Mouse (Mus musculus) urinary bladder, postnatal 4 days (tissue): ENCODE results near the gene Gm38392.

ENCODE experiments used
- DNase-seq, 2 experiments: peaks; one replicate each; pipeline ENCODE4 v3.0.0; 2021 to 2022; ENCODE audit warnings: low spot score in 2 of 2

The Gm38392 gene

GRCm38 (mm10) chr3:88235616-88236015, 51.4 kb downstream of the Gm38392 start:
- no peak for DNase-seq

DNA sequence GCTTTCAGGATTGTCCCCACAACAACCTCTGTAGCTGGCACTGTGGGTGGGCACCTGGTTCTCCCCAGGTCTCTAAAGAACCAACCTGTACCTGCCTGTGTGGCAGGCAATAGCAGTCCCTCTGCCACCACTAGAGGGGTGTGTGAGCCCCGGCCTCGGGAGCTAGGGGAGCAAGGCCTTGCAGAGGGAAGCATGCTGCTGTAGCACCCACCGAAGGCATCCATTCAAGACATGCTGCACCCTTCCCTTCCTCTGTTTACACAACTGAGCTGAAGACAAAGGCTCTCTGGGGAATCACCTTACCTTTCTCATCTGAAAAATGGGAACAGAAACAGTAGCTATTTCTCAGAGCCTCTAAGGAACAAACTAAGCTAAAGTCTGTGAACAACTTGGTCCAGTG, 51.8 kb downstream of the Gm38392 start:
- DNase-seq: no peak

- DNase-seq: no peak
Measured at GRCm38 (mm10) chr3:88234041-88234440, 53.0 kb downstream of the Gm38392 start.

DNA sequence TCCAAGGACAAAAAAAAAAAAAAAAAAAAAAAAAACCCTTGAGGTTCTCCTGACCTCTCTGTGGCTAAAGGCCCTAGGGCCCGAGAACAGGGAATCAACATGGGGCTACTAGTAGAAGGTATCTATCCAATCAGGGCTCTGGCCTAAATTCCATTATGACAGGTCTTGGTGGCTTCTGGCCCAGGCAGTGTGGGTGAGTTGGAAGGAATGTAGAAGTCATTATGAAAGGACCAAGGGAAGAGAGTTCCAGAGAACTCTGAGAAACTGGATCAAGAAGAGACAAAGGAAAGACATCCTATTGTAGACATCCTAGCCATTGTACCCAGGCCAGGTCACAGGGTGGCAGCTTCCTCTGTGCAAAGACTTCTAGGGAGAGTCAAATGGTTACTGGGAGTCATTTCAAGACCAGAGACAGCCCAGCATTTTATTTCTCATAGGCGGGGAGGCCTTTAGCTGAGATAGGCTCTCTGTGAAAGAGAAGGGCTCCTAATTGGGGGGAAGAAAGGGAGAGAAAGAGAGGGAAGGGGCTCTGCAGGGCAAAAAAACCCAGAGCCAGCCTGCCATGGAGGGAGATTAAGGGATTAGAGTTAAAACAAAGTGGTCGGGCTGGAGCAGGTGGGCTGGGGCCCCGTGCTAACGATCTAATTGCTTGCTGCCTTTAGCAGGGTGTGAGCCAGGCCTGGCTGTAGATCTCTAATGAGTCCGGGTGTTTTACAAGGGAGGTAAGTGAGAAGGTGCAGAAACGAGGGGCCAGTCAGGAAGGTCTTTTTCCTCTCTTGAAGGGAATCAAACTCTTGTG, 54.0 kb downstream of the Gm38392 start:
- DNase-seq: no peak

GRCm38 (mm10) chr3:88232301-88232702, 54.7 kb downstream of the Gm38392 start:
- DNase-seq: no peak

DNA sequence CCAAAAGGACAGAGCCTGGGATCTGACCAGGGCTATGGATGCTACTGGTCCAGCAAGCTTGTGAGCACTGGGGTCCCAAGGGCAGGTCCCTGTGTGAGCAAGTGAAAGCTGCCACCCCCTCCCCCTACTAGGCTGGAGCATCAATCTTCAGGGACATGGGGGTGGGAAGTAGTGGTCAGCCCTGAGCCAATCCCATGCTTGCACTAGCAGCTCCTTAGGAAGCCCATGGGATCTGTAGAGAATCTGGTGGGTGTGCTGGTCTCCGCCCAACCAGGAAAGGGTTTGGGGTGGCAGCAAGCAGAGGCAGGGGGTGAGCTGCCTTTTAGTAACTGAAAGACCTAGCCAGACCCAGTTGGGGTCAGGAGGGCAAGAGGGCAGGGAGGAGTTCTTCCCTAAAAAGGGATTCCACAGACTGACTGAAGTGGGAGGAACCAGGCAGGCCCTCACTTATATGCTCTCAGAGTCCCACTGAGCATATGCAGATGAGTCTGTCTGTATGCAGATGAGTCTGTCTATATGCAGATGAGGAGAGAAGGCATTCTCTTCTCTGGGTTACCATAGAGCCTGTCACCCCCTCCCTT, 55.9 kb downstream of the Gm38392 start:
- DNase-seq: no peak

- DNase-seq: no peak
Measured at GRCm38 (mm10) chr3:88230262-88231047, 56.6 kb downstream of the Gm38392 start.

DNA sequence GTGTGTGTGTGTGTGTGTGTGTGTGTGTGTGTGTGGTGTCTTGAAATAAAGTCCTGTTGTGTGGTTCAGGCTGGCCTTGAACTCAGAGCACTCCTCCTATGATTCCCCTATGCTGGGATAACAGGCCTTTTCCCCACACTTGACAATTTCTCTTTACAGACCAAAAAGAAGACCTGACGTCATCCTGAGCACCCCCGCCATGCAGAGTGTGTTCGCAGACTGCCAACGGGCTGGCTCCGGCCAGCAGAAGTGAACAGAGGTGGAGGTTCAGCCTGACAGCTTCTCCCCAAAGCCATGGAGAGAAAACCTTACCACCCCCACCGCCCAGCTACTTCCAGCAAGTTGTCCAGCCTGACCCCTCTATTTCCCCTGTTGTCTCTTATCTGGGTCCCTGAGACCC, 57.5 kb downstream of the Gm38392 start:
- no peak for DNase-seq

DNA sequence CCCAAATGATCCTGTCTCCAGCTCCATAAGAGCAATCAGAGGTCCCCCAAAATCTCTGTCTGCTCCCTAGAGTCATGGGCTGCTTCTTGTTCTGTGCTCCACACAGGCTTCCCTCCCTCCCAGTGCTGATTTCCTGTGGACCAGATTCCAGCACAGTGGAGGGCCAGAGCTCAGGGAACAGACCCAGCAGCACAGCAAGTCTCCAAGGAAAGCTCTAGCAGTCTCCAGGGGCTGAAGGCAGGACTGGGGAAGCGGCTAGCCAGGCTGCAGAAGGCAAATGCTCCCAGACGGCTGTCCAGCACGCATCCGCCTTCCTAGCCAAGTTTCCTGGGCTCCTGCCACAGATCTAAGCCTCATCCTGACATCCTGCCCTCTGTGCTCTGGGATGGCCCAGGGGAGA, 58.1 kb downstream of the Gm38392 start:
- no peak for DNase-seq

- no peak for DNase-seq
Measured at GRCm38 (mm10) chr3:88227976-88228375, 59.0 kb downstream of the Gm38392 start.

DNA sequence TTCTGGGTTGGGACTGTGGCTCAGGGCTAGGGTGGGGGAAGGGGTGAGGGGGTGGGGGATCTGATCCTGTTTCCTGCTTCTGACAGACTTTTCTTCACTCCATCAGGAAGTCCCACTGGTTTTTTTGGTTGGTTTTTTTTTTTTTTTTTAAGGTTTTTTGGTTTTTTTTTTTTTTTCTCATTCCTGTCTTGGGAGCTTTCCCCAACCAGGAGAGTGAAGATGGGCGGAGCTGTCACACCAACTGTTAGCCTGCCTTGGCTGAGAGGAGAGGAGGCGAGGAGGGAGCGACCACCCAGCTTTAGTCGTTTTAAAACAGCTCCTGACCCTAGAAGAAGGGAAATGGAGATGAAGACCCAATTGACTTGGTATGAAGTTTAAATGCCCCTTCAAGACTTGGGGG, 59.8 kb downstream of the Gm38392 start:
- DNase-seq: no peak

DNA sequence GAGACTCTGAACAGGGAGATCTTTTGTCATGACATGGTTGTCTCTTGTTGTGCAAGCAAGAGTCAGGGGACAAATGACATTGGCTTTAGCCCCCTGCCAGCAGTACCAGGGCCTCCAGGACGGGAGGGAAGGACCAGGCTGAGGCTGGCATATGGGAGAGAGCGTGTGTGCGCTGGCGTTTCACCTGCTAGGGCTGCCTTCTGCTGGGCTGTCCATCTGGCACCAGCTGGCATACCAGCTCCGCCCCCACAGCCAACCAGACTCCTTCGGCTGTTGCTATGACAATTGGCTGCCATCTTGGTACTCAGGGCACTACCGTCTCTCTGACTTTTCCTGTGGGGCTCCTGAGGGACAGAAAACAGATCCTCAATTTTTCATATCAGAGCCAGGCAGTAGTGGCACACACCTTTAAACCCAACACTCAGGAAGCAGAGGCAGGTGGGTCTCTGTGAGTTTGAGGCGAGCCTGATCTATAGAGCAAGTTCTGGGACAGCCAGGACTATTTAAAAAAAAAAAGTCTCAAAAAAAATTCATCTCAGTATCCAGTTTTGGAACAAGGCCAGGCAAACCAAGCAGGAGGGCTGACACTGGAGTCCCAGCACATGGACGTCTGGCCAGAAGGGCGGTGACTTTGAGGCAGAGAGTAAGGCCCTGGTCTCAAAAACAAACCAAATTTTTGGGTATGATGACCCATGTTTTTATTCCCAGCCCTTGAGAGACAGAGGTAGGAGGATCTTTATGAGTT, 60.7 kb downstream of the Gm38392 start:
- no peak for DNase-seq

DNA sequence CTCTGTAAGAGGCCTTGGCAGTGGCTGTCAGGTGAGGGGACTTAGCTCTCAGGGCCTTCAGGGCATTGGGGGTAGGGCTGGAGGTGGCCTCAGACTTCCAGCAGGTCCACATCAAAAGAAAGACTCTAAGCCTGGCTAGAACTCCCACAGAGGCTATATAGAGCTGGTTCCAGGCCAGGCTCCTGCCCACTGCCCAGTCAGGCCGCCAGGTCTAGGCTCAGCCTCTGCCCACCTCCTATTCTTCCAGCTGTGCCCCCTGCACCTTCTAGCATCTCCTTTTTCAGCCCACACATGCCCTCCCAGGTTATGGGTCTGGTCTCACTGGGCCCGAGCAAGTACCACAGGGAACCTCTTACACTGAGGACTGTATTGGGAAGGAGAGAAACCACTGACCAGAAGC, 62.1 kb downstream of the Gm38392 start:
- no peak for DNase-seq

DNA sequence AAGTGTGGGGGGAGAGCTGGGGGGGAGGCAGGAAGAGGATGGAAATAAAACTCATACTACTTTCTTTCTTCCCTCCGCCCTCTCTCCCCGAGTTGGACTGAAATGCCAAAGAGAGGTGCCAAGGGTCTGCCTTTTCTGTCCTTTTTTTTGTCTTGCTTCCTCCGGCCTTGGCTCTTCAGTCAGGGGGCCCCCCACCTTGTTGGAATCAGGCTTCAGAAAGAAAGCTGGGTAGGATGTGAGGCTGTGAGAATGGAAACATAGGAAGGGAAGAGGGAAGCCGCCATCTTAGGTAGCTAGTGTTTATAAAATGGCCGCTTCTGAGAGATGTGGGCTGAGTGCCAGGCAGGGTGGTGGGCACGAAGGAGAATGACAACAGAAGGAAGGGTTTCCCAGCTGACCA, 64.6 kb downstream of the Gm38392 start:
- no peak for DNase-seq

DNA sequence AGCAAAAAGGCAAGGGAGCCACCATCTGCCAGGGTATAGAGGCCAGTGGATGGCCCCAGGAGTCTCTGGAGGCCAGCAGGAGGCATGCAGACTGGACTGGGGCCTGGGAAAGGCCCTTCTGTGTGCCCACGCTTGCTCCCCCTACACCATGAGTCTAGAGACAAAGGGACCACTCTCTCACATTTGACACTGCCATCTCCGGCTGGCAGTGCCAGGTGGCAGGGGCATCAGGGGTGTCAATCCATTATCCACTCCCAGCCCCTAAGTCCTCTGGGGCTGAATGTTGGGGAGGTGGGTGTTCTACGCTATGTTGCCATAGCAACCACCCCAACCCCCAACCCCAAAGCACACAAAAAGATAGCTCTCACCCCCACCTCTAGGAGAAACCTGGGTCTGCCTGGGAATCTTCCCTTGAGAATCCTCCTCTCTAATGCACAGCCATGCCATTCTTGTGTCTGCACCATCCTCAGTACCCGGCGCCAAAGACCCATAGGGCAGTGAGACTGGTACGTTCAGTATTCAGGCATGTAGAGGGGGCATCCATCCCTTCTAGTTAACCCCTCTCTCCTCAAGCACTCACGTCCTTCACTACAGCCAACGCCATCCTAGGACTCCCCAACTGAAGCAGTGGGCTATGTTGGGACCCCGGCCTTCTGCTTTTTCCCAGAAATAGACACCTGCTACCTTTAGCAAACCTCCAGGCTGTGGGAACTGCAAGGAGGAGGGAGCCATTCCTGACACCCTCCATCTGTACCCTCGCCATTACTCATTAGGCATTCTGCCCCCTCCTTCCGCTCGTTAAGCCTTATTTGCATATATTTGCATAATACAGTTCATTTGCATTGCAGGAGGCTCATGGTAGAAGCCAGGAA, 65.3 kb downstream of the Gm38392 start:
- no peak for DNase-seq

- peak; percentile 62 to 80 for DNase-seq
Measured at GRCm38 (mm10) chr3:88220842-88221241, 66.2 kb downstream of the Gm38392 start.

- DNase-seq: no peak
Measured at GRCm38 (mm10) chr3:88219940-88220339, 67.1 kb downstream of the Gm38392 start.

- DNase-seq: no peak
Measured at GRCm38 (mm10) chr3:88217679-88218078, 69.3 kb downstream of the Gm38392 start.

DNA sequence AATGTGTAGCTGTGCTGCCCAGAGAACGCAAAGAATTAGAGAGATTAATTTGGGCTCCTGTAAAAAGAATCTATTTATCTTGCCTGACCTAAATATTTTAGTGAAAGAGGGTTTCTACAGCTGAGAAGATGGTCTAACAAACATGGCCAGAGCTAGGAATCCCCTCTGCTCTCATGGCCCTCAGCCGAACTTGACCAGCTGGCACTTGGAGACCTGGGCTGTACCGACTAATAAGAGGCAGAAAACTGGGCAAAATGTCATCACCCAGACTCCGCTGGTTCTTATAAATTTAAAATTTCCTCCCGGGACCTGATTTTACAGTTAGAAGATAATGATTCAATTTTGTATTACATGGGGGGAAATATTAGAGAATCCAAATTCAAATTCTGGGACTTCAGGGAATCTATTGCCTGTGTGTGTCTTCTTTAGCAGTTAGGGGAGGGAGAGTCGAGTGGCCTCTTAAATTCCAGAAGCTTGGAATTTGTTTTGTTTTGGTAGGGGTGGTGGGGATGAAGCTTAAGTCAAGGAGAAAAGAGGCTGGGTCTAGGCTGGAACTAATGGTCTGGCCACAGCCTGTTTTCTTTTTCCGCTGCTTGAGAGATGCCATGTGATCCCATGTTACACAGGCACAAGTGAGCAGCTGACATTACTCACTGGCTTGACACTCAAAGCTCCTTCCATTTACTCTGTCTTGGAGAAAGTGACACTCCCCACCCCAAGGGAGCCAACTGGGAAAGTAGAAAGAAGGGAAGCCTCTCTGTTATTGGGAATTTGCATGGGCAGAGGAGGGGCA, 70.3 kb downstream of the Gm38392 start:
- no peak for DNase-seq

DNA sequence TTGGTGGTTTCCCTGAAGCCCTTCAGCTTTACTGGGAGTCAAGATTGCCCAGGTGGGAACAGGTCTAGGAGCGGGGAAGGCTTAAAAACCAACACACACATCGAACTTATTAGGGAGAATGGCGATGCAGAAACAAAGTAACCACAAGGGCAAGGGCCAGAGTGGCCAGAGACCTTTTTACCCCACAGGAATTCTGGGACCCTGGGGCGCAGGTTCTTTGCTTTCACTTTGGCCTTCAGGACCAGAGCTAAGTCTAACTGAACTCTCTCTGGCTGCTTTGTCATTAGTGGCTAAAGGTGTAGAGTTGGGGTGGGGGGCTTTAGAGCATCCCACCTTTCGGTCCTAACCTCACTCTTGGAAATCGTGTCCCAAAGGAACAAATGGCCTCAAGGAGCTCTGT, 70.9 kb downstream of the Gm38392 start:
- no peak for DNase-seq
